15 mouse cellular contexts compared by ENCODE assay signal in the genomic region with DNA sequence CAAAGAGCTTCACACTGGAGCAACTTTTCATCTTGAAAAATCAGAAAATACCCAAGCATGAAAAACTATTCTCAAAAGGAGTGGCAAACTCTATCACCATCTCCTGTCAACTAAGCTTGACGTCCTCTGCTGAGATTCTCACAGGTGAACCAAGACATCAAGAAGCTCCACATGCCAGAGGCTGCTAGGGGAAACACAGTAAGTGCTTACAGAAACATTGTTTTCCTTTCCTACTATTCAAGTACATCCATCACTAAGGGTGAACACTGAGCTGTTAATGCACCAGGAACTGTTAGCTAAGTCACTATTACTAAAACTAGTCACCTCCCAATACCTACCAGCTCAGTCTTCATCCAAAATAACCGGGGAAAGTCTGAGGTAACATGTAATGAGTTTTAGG. TPM values are rescaled to one million over a fixed set of nuclear protein-coding genes. Genes with fewer than 3 reads are reported as not detected.
A peak's percentile ranks its signal among the peaks of the same experiment; 100 is the strongest.
DNase-seq lines count a peak whose midpoint lies in the region; ATAC-seq and TF ChIP-seq lines count a peak whose summit lies in the region.
"Had no signal": no experiment of that assay in that cellular context is flagged by ENCODE, and none has a peak within 500 bp of the region (broad histone marks: within the 10 kb centered on the region; RNA-seq: fewer than 3 reads in every experiment).

No protein-coding gene starts in this region.

- no peaks in the 10 kb centered on the region for H3K9me3 ChIP-seq in forebrain, embryonic 11.5 days (ENCODE audit: control insufficient read depth, low read length)
- no peaks in the 10 kb centered on the region for H3K9me3 ChIP-seq in forebrain, embryonic 15.5 days
- H3K9me3 ChIP-seq in liver, embryonic 12.5 days (replicated peaks) = no peaks in the 10 kb centered on the region
- no peaks in the 10 kb centered on the region for H3K9me3 ChIP-seq in liver, embryonic 11.5 days (ENCODE audit: control insufficient read depth, low read length)
- H3K9me3 ChIP-seq in midbrain, embryonic 13.5 days = no peaks in the 10 kb centered on the region
- H3K9me3 ChIP-seq: lung, embryonic 15.5 days; megakaryocyte, embryonic 14.5 days had no signal

- H3K36me3 ChIP-seq in forebrain, embryonic 11.5 days (ENCODE audit: control insufficient read depth, insufficient read depth, low read length) = no peaks in the 10 kb centered on the region; the same call in 1 of the 2 replicates
- no peaks in the 10 kb centered on the region for H3K36me3 ChIP-seq in forebrain, embryonic 15.5 days
- peaks cover 26% of the 10 kb centered on the region for H3K36me3 ChIP-seq in liver, embryonic 12.5 days
- peaks cover 3% of the 10 kb centered on the region; the same call in 1 of the 2 replicates for H3K36me3 ChIP-seq in liver, embryonic 11.5 days (ENCODE audit: control insufficient read depth, insufficient read depth, low read length)
- H3K36me3 ChIP-seq in midbrain, embryonic 13.5 days = no peaks in the 10 kb centered on the region
- no peaks in the 10 kb centered on the region; the same call in 1 of the 2 replicates for H3K36me3 ChIP-seq in thymus, adult 2 months (ENCODE audit: control insufficient read depth, insufficient read depth, low read length)
- H3K36me3 ChIP-seq: lung, embryonic 15.5 days had no signal

- H3K27ac ChIP-seq in forebrain, embryonic 11.5 days (ENCODE audit: low read depth, low read length) = no peak overlapping the region
- H3K27ac ChIP-seq in forebrain, embryonic 15.5 days (replicated peaks) = no peak overlapping the region
- no peak overlapping the region for H3K27ac ChIP-seq in liver, embryonic 12.5 days
- H3K27ac ChIP-seq in liver, embryonic 11.5 days (ENCODE audit: low read depth, low read length) = no peak overlapping the region
- no peak overlapping the region for H3K27ac ChIP-seq in embryonic fibroblast, embryonic 13.5 days (ENCODE audit: insufficient read depth, low read length)
- no peak overlapping the region for H3K27ac ChIP-seq in midbrain, embryonic 13.5 days
- no peak overlapping the region for H3K27ac ChIP-seq in thymus, adult 2 months (ENCODE audit: control insufficient read depth, insufficient read depth, low read length)
- no peak overlapping the region for H3K27ac ChIP-seq in layer of hippocampus, adult 2 months
- H3K27ac ChIP-seq: lung, embryonic 15.5 days had no signal

- no peak for ATAC-seq in forebrain, embryonic 11.5 days (replicated peaks; ENCODE audit: low FRiP score)
- ATAC-seq in forebrain, embryonic 15.5 days (replicated peaks) = no peak
- ATAC-seq in liver, embryonic 12.5 days = no peak
- no peak for ATAC-seq in liver, embryonic 11.5 days (replicated peaks; ENCODE audit: low FRiP score)
- no peak for ATAC-seq in midbrain, embryonic 13.5 days

- H3K4me3 ChIP-seq in forebrain, embryonic 11.5 days (ENCODE audit: low read depth, low read length) = no peak overlapping the region
- H3K4me3 ChIP-seq in forebrain, embryonic 15.5 days = no peak overlapping the region
- no peak overlapping the region; the same call in 1 of the 2 replicates for H3K4me3 ChIP-seq in liver, embryonic 12.5 days
- no peak overlapping the region for H3K4me3 ChIP-seq in liver, embryonic 11.5 days (ENCODE audit: low read depth, low read length)
- H3K4me3 ChIP-seq in embryonic fibroblast, embryonic 13.5 days (ENCODE audit: insufficient read depth, low read length) = no peak overlapping the region
- H3K4me3 ChIP-seq in midbrain, embryonic 13.5 days (replicated peaks) = no peak overlapping the region
- no peak overlapping the region for H3K4me3 ChIP-seq in thymus, adult 2 months (ENCODE audit: control insufficient read depth, insufficient read depth, low read length)
- H3K4me3 ChIP-seq in layer of hippocampus, adult 2 months = no peak overlapping the region
- H3K4me3 ChIP-seq: megakaryocyte, embryonic 14.5 days had no signal

- 73% methylated on average over 2 of the region's 2 CpGs for WGBS in forebrain, embryonic 11.5 days
- 46% methylated on average over 2 of the region's 2 CpGs for WGBS in forebrain, embryonic 15.5 days
- 51% methylated on average over 2 of the region's 2 CpGs for WGBS in liver, embryonic 12.5 days (ENCODE audit: insufficient replicate concordance)
- WGBS in liver, embryonic 11.5 days = 60% methylated on average over 2 of the region's 2 CpGs
- WGBS in midbrain, embryonic 13.5 days = 70% methylated on average over 2 of the region's 2 CpGs
- WGBS in thymus, adult 2 months = 84% methylated on average over 2 of the region's 2 CpGs

- no peak for TF ChIP-seq CTCF in embryonic fibroblast, embryonic 13.5 days (IDR thresholded peaks at IDR 0.05; ENCODE audit: borderline replicate concordance, insufficient read depth, low read length)
- no peak for TF ChIP-seq CTCF in thymus, adult 2 months (IDR thresholded peaks at IDR 0.05; ENCODE audit: borderline replicate concordance, control insufficient read depth, extremely low read depth, insufficient read depth, low read length, poor library complexity)
- TF ChIP-seq CTCF in layer of hippocampus, adult 2 months (conservative IDR thresholded peaks at IDR 0.05) = no peak

- no peaks in the 10 kb centered on the region for H3K27me3 ChIP-seq in forebrain, embryonic 11.5 days (ENCODE audit: control insufficient read depth, insufficient read depth, low read length)
- no peaks in the 10 kb centered on the region for H3K27me3 ChIP-seq in forebrain, embryonic 15.5 days
- H3K27me3 ChIP-seq in liver, embryonic 12.5 days (replicated peaks) = no peaks in the 10 kb centered on the region
- H3K27me3 ChIP-seq in liver, embryonic 11.5 days (replicated peaks; ENCODE audit: control insufficient read depth, insufficient read depth, low read length) = no peaks in the 10 kb centered on the region
- no peaks in the 10 kb centered on the region for H3K27me3 ChIP-seq in midbrain, embryonic 13.5 days
- H3K27me3 ChIP-seq in thymus, adult 2 months (ENCODE audit: control insufficient read depth, insufficient read depth, low read length) = no peaks in the 10 kb centered on the region
- H3K27me3 ChIP-seq: lung, embryonic 15.5 days had no signal

- H3K9ac ChIP-seq in forebrain, embryonic 11.5 days (ENCODE audit: low read length) = no peak overlapping the region
- H3K9ac ChIP-seq in forebrain, embryonic 15.5 days (replicated peaks) = no peak overlapping the region
- H3K9ac ChIP-seq in liver, embryonic 12.5 days = no peak overlapping the region
- H3K9ac ChIP-seq in liver, embryonic 11.5 days (ENCODE audit: low read depth, low read length) = no peak overlapping the region; the same call in 1 of the 2 replicates
- no peak overlapping the region; the same call in 1 of the 2 replicates for H3K9ac ChIP-seq in midbrain, embryonic 13.5 days (replicated peaks)
- H3K9ac ChIP-seq: lung, embryonic 15.5 days had no signal

- TF ChIP-seq POLR2A in embryonic fibroblast, embryonic 13.5 days (IDR thresholded peaks at IDR 0.05; ENCODE audit: low read depth, low read length) = peak; percentile 34; the same call in 1 of the 2 replicates
- TF ChIP-seq POLR2A in thymus, adult 2 months (IDR thresholded peaks at IDR 0.05; ENCODE audit: control insufficient read depth, extremely low read depth, insufficient read depth, low read length, poor library complexity) = no peak

- peak; percentile 31 for DNase-seq in forebrain, embryonic 11.5 days (ENCODE audit: low spot score)
- DNase-seq in liver, embryonic 11.5 days (ENCODE audit: low spot score) = no peak
- no peak for DNase-seq in thymus, adult 2 months
- no peak for DNase-seq in layer of hippocampus, adult 2 months (ENCODE audit: low spot score in 2 of 2)
- DNase-seq: cerebellum, adult 8-10 months; embryo, embryonic 11 days; heart, adult 11 months; kidney, postnatal 14 days; left cerebral cortex, postnatal 4 days had no signal

- 0 out of 2 replicates have a peak overlapping the region, but pooled peaks have one; percentile 5 for H3K4me2 ChIP-seq in forebrain, embryonic 11.5 days (ENCODE audit: low read depth, low read length, severe bottlenecking)
- H3K4me2 ChIP-seq in forebrain, embryonic 15.5 days (replicated peaks) = no peak overlapping the region
- H3K4me2 ChIP-seq in liver, embryonic 12.5 days = peak overlapping the region; percentile 80
- no peak overlapping the region for H3K4me2 ChIP-seq in liver, embryonic 11.5 days
- peak overlapping the region; percentile 86 for H3K4me2 ChIP-seq in midbrain, embryonic 13.5 days (replicated peaks)

- peaks cover 4% of the 10 kb centered on the region; the same call in 1 of the 2 replicates for H3K4me1 ChIP-seq in forebrain, embryonic 11.5 days (replicated peaks; ENCODE audit: control insufficient read depth, insufficient read depth, low read length)
- peaks cover 38% of the 10 kb centered on the region for H3K4me1 ChIP-seq in forebrain, embryonic 15.5 days
- peaks cover 31% of the 10 kb centered on the region for H3K4me1 ChIP-seq in liver, embryonic 12.5 days
- H3K4me1 ChIP-seq in liver, embryonic 11.5 days (replicated peaks; ENCODE audit: control insufficient read depth, insufficient read depth, low read length) = peaks cover 20% of the 10 kb centered on the region
- peaks cover 8% of the 10 kb centered on the region for H3K4me1 ChIP-seq in embryonic fibroblast, embryonic 13.5 days (ENCODE audit: control insufficient read depth, insufficient read depth, low read length)
- H3K4me1 ChIP-seq in midbrain, embryonic 13.5 days (replicated peaks) = peaks cover 40% of the 10 kb centered on the region
- H3K4me1 ChIP-seq in thymus, adult 2 months (replicated peaks; ENCODE audit: control insufficient read depth, insufficient read depth, low read length) = peaks cover 7% of the 10 kb centered on the region

RNA-seq across cellular contexts. Expression of gene Hnrnpa0, which starts 3.4 kb away (rescaled TPM):
- polyA plus RNA-seq in forebrain, embryonic 11.5 days (2014; fragmentation: Nextera tagmentation; extraction: Ambion mirVana) = 50.5 and 51.2 TPM in 2 replicates
- polyA plus RNA-seq in forebrain, embryonic 15.5 days (2015; fragmentation: Nextera tagmentation; extraction: Ambion mirVana) = 52.4 and 57.9 TPM in 2 replicates
- polyA plus RNA-seq in liver, embryonic 12.5 days (2016; fragmentation: Nextera tagmentation; extraction: Ambion mirVana) = 12.6 and 13.7 TPM in 2 replicates
- 18.7 and 22.8 TPM in 2 replicates for polyA plus RNA-seq in liver, embryonic 11.5 days (2014; fragmentation: Nextera tagmentation; extraction: Ambion mirVana)
- polyA plus RNA-seq in embryonic fibroblast, embryonic 13.5 days (2011; ENCODE audit: insufficient read length, low read depth, missing spikeins) = 188 and 202 TPM in 2 replicates
- polyA plus RNA-seq in midbrain, embryonic 13.5 days (2015; fragmentation: Nextera tagmentation; extraction: Ambion mirVana) = 65.8 and 76.4 TPM in 2 replicates
- 169 and 254 TPM in 2 replicates for polyA plus RNA-seq in thymus, adult 2 months (2012; rRNA removed)
- 100 to 1,000 TPM; 120 to 122 TPM for total RNA-seq in layer of hippocampus, adult 2 months (2021)

RNA-seq across cellular contexts. Expression of gene Klhl3, which starts 11.6 kb away (rescaled TPM):
- polyA plus RNA-seq in forebrain, embryonic 11.5 days (2014; fragmentation: Nextera tagmentation; extraction: Ambion mirVana) = 3.1 TPM in 2 replicates
- 8.6 and 9.0 TPM in 2 replicates for polyA plus RNA-seq in forebrain, embryonic 15.5 days (2015; fragmentation: Nextera tagmentation; extraction: Ambion mirVana)
- 1.3 and 1.5 TPM in 2 replicates for polyA plus RNA-seq in liver, embryonic 12.5 days (2016; fragmentation: Nextera tagmentation; extraction: Ambion mirVana)
- 1.9 and 2.7 TPM in 2 replicates for polyA plus RNA-seq in liver, embryonic 11.5 days (2014; fragmentation: Nextera tagmentation; extraction: Ambion mirVana)
- 0.43 and 0.53 TPM in 2 replicates for polyA plus RNA-seq in embryonic fibroblast, embryonic 13.5 days (2011; ENCODE audit: insufficient read length, low read depth, missing spikeins)
- 8.9 and 9.6 TPM in 2 replicates for polyA plus RNA-seq in midbrain, embryonic 13.5 days (2015; fragmentation: Nextera tagmentation; extraction: Ambion mirVana)
- polyA plus RNA-seq in thymus, adult 2 months (2012; rRNA removed) = 1.9 and 2.0 TPM in 2 replicates
- 10 to 100 TPM; 48.3 to 48.4 TPM for total RNA-seq in layer of hippocampus, adult 2 months (2021)

RNA-seq across cellular contexts. Expression of gene Idnk, which starts 32.5 kb away (rescaled TPM):
- polyA plus RNA-seq in forebrain, embryonic 11.5 days (2014; fragmentation: Nextera tagmentation; extraction: Ambion mirVana) = 41.6 and 45.8 TPM in 2 replicates
- polyA plus RNA-seq in forebrain, embryonic 15.5 days (2015; fragmentation: Nextera tagmentation; extraction: Ambion mirVana) = 65.6 and 74.9 TPM in 2 replicates
- polyA plus RNA-seq in liver, embryonic 12.5 days (2016; fragmentation: Nextera tagmentation; extraction: Ambion mirVana) = 24.6 and 25.8 TPM in 2 replicates
- 37.9 and 38.0 TPM in 2 replicates for polyA plus RNA-seq in liver, embryonic 11.5 days (2014; fragmentation: Nextera tagmentation; extraction: Ambion mirVana)
- 20.0 and 27.7 TPM in 2 replicates for polyA plus RNA-seq in embryonic fibroblast, embryonic 13.5 days (2011; ENCODE audit: insufficient read length, low read depth, missing spikeins)
- polyA plus RNA-seq in midbrain, embryonic 13.5 days (2015; fragmentation: Nextera tagmentation; extraction: Ambion mirVana) = 70.3 and 77.4 TPM in 2 replicates
- 53.4 and 57.2 TPM in 2 replicates for polyA plus RNA-seq in thymus, adult 2 months (2012; rRNA removed)
- total RNA-seq in layer of hippocampus, adult 2 months (2021) = 10 to 100 TPM; 28.4 to 34.9 TPM

Comparison
In these comparisons a context has a peak if more than half of its experiments do, and no peak if none do; other contexts are left out.
1. H3K4me2 ChIP-seq: peak in forebrain, embryonic 11.5 days (single experiment), liver, embryonic 12.5 days (single experiment) and midbrain, embryonic 13.5 days (single experiment); none in forebrain, embryonic 15.5 days (single experiment) and liver, embryonic 11.5 days (single experiment).